Mouse (Mus musculus) cerebellum, adult 18-20 months (tissue): Measurements from ENCODE around the gene Scn9a.

Experiments used
- DNase-seq, 2 experiments: peaks; one replicate each; pipeline ENCODE4 v3.0.0; 2021

The Scn9a gene

GRCm38 (mm10) chr2:66462458-66462857, 172.3 kb downstream of the Scn9a start:
- no peak for DNase-seq

- peak; percentile 71 to 72 for DNase-seq
Measured at GRCm38 (mm10) chr2:66440711-66441110, 194.1 kb downstream of the Scn9a start, which contains the start of gene Scn1a. Scn1a (minus strand) TSS chr2:66440840.

- peak; percentile 47 to 68 for DNase-seq
Measured at GRCm38 (mm10) chr2:66439764-66440471, 194.8 kb downstream of the Scn9a start.

GRCm38 (mm10) chr2:66436286-66436685, 198.5 kb downstream of the Scn9a start:
- DNase-seq, result no peak
